Mouse (Mus musculus) layer of hippocampus, adult 2 months (tissue): ENCODE data around the gene Ccr1. TPM values are rescaled to one million over a fixed set of nuclear protein-coding genes. Genes with fewer than 3 reads are reported as not detected.
A peak's percentile ranks its signal among the peaks of the same experiment; 100 is the strongest.
"Not testable (repeated sequence)": the region's sequence is repeated elsewhere in the genome, so short reads cannot be mapped to it uniquely, and the experiment has no call there.

Source experiments
- DNase-seq, 2 experiments: peaks; one replicate each; pipeline ENCODE4 v3.0.0; 2022; ENCODE audit warnings: low spot score in 2 of 2
- H3K27ac ChIP-seq: fragments of 200-600 bp; 2 replicates; pipeline ENCODE4 v1.8.1; 2022
- H3K4me3 ChIP-seq: fragments of 200-600 bp; 2 replicates; pipeline ENCODE4 v1.8.1; 2022; ENCODE audit warnings: mild to moderate bottlenecking
- CTCF ChIP-seq: fragments of 200-600 bp; conservative IDR thresholded peaks from 2 replicates; pipeline ENCODE4 v1.8.1; 2022; ENCODE audit warnings: antibody characterized with exemption, mild to moderate bottlenecking, moderate library complexity
- long read RNA-seq, 2 experiments: library from polyadenylated mRNA; stranded (forward); transcript quantifications; one replicate each; pipeline ENCODE4 v2.0.0; 2021; ENCODE audit warnings: borderline mapping rate in 2 of 2
- total RNA-seq, 2 experiments: library from RNA; stranded (reverse); gene quantifications; 2 replicates each; pipeline ENCODE4 v1.2.3; 2021

Ccr1 gene
- total RNA-seq, result under 1 TPM in 1 of 2 experiments, not detected in 1; 0.46 TPM
- long read RNA-seq, experiment 1, partial matches to known transcripts, result 0 of 1 reads
- long read RNA-seq, experiment 1, other reads (novel, unspliced or antisense), result 1 of 1 reads
- long read RNA-seq, experiment 2, result 0 reads

GRCm38 (mm10) chr9:123968290-123968912, at the start of gene Ccr1:
Ccr1 (minus strand) TSS chr9:123968692.
- no peak for TF ChIP-seq CTCF
- Histone ChIP-seq H3K27ac (no peak within 1 kb of the TSS), H3K4me3 (no peak within 1 kb of the TSS)
- no peak for DNase-seq

GRCm38 (mm10) chr9:124016048-124016447, 47.6 kb upstream of the Ccr1 start:
- Histone ChIP-seq H3K4me3 (no peak overlapping the region), H3K27ac (no peak overlapping the region)
- no peak for DNase-seq
- TF ChIP-seq CTCF, result no peak

- DNase-seq, result no peak
- H3K4me3 ChIP-seq, result no peak overlapping the region
- H3K27ac ChIP-seq, result no peak overlapping the region
- TF ChIP-seq CTCF, result no peak
These were observed 46.6 kb upstream of the Ccr1 start for GRCm38 (mm10) chr9:124014985-124015652.

- no peak overlapping the region for H3K4me3 ChIP-seq
- no peak for DNase-seq
- no peak for TF ChIP-seq CTCF
These were observed 44.8 kb upstream of the Ccr1 start for GRCm38 (mm10) chr9:124013270-124013669.

GRCm38 (mm10) chr9:124012691-124013090, 44.2 kb upstream of the Ccr1 start:
- TF ChIP-seq CTCF, result no peak
- Histone ChIP-seq H3K4me3 (no peak overlapping the region), H3K27ac (no peak overlapping the region)
- DNase-seq, result no peak

More at GRCm38 (mm10) chr9:124013270-124013669, 44.8 kb upstream of the Ccr1 start:
- no peak overlapping the region for H3K27ac ChIP-seq

GRCm38 (mm10) chr9:123999784-124000183, 31.3 kb upstream of the Ccr1 start:
- no peak for DNase-seq
- no peak overlapping the region for H3K4me3 ChIP-seq
- TF ChIP-seq CTCF, result no peak
- no peak overlapping the region for H3K27ac ChIP-seq

GRCm38 (mm10) chr9:123997719-123998118, 29.2 kb upstream of the Ccr1 start:
- DNase-seq, result no peak
- no peak overlapping the region for H3K4me3 ChIP-seq
- no peak for TF ChIP-seq CTCF
- no peak overlapping the region for H3K27ac ChIP-seq

GRCm38 (mm10) chr9:123991312-123991906, 22.9 kb upstream of the Ccr1 start:
- no peak for TF ChIP-seq CTCF
- Histone ChIP-seq H3K27ac (no peak overlapping the region), H3K4me3 (no peak overlapping the region)
- peak; percentile 9 to 10 for DNase-seq

- no peak for DNase-seq
- no peak for TF ChIP-seq CTCF
- no peak overlapping the region for H3K27ac ChIP-seq
- no peak overlapping the region for H3K4me3 ChIP-seq
These were observed 21.2 kb upstream of the Ccr1 start for GRCm38 (mm10) chr9:123989671-123990070.

- H3K4me3 ChIP-seq, result no peak overlapping the region
- peak in 1 of 2 experiments; percentile 5 for DNase-seq
- H3K27ac ChIP-seq, result peak overlapping the region; percentile 21; the same call in 1 of the 2 replicates
- TF ChIP-seq CTCF, result peak; percentile 64
These were observed 17.7 kb upstream of the Ccr1 start for GRCm38 (mm10) chr9:123986217-123986616.

GRCm38 (mm10) chr9:123984943-123985342, 16.5 kb upstream of the Ccr1 start:
- no peak overlapping the region for H3K4me3 ChIP-seq
- peak overlapping the region; percentile 21; the same call in 1 of the 2 replicates for H3K27ac ChIP-seq
- no peak for TF ChIP-seq CTCF
- no peak for DNase-seq

GRCm38 (mm10) chr9:123982720-123983119, 14.2 kb upstream of the Ccr1 start:
- no peak for TF ChIP-seq CTCF
- DNase-seq, result no peak
- Histone ChIP-seq H3K4me3 (no peak overlapping the region), H3K27ac (no peak overlapping the region)

GRCm38 (mm10) chr9:123981909-123982308, 13.4 kb upstream of the Ccr1 start:
- no peak for TF ChIP-seq CTCF
- H3K27ac ChIP-seq, result no peak overlapping the region
- no peak for DNase-seq
- H3K4me3 ChIP-seq, result no peak overlapping the region

GRCm38 (mm10) chr9:123980858-123981475, 12.5 kb upstream of the Ccr1 start:
- H3K27ac ChIP-seq, H3K4me3 ChIP-seq, DNase-seq: not testable (repeated sequence)
